Mouse (Mus musculus): ENCODE data around the gene Erbin.

- no peak for TF ChIP-seq POLR2A (IDR thresholded peaks at IDR 0.05; ENCODE audit: low read depth, low read length)
- no peak for TF ChIP-seq CTCF (IDR thresholded peaks at IDR 0.05; ENCODE audit: extremely low read depth, insufficient read length, insufficient replicate concordance, low read depth, low read length)
Observed at GRCm38 (mm10) chr13:103777126-103777525, 143.2 kb downstream of the Erbin start.
